Mouse (Mus musculus): ENCODE data around the gene B3glct. TPM values are rescaled to one million over a fixed set of nuclear protein-coding genes. Genes with fewer than 3 reads are reported as not detected.

B3glct gene
- polyA plus RNA-seq, 1 experiment, result 4.6 TPM

DNA sequence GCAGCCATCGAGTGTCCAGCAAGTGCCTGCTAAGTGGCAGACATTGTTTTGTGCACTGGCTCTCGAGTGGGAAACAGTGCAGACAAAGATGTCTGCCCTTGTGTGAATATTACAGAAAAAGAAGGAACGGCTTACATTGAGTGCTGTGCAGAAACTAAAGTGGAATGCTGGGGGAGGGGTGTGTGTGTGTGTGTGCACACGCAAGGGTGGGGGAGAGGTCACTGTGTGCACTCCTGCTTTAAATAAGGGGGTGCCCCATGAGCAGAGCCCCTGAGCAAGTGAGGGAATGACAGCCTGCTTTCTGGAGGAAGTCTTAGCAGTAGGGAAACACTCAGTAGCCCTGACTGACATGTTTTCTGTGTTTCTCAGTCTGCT is 27.9 kb upstream of the B3glct start:
- no peaks in the 10 kb centered on the region for H3K79me2 ChIP-seq (ENCODE audit: control insufficient read depth, insufficient read depth)
- no peaks in the 10 kb centered on the region for H3K36me3 ChIP-seq (ENCODE audit: control insufficient read depth, insufficient read depth)
- H3K27me3 ChIP-seq (ENCODE audit: control insufficient read depth, insufficient read depth, insufficient read length), result no peaks in the 10 kb centered on the region
- TF ChIP-seq MYOG (IDR thresholded peaks at IDR 0.05; ENCODE audit: control insufficient read depth in 1 of 3, insufficient read depth in 1 of 3, insufficient read length in 2 of 3, low read depth in 2 of 3) (no peak), TCF3 (IDR thresholded peaks at IDR 0.05; ENCODE audit: insufficient read length, low read depth) (no peak), SRF (IDR thresholded peaks at IDR 0.05; ENCODE audit: control insufficient read depth, insufficient read length, low read depth) (no peak), TCF12 (IDR thresholded peaks at IDR 0.05; ENCODE audit: insufficient read depth, poor library complexity, severe bottlenecking) (no peak), POLR2A (IDR thresholded peaks at IDR 0.05; ENCODE audit: insufficient read length, low read depth) (no peak), MYOD1 (IDR thresholded peaks at IDR 0.05; ENCODE audit: control insufficient read depth in 1 of 3, insufficient read length in 2 of 3, low read depth in 2 of 3) (no peak), CEBPB (IDR thresholded peaks at IDR 0.05; ENCODE audit: insufficient read depth, poor library complexity, severe bottlenecking) (no peak), USF1 (IDR thresholded peaks at IDR 0.05; ENCODE audit: low read depth) (no peak), REST (IDR thresholded peaks at IDR 0.05; ENCODE audit: insufficient read depth, insufficient read length) (no peak), MAX (IDR thresholded peaks at IDR 0.05; ENCODE audit: low read depth) (no peak), E2F4 (IDR thresholded peaks at IDR 0.05; ENCODE audit: insufficient read depth) (no peak), POLR2AphosphoS2 (IDR thresholded peaks at IDR 0.05; ENCODE audit: insufficient read length, low read depth) (no peak)
- no peak overlapping the region for H3ac ChIP-seq (ENCODE audit: control insufficient read depth, insufficient read length)
- no peak overlapping the region for H3K4me2 ChIP-seq (ENCODE audit: low read depth)
- no peak overlapping the region for H3K4me3 ChIP-seq

DNA sequence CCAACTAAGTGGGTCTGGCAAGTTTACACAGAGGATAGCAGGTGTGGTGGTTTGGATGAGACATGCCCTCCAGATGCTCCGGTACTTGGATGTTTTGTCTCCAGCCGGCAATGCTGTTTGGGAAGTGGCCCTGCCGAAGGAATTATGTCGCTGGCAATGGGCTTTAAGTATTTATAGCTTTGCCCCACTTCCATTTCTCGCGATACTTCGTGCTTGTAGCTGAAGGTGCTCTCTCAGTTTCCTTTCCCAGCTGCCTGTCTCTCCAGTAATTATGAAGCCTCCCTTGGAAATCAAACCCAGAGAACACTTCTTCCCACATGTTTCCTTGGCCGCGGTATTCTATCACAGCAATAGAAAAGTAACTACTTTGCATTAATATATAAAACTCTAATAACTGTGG is 22.4 kb upstream of the B3glct start:
- TF ChIP-seq CEBPB (IDR thresholded peaks at IDR 0.05; ENCODE audit: insufficient read depth, poor library complexity, severe bottlenecking), result no peak
- no peak for TF ChIP-seq USF1 (IDR thresholded peaks at IDR 0.05; ENCODE audit: low read depth)
- TF ChIP-seq E2F4 (IDR thresholded peaks at IDR 0.05; ENCODE audit: insufficient read depth), result no peak
- TF ChIP-seq TCF12 (IDR thresholded peaks at IDR 0.05; ENCODE audit: insufficient read depth, poor library complexity, severe bottlenecking), result no peak
- TF ChIP-seq TCF3 (IDR thresholded peaks at IDR 0.05; ENCODE audit: insufficient read length, low read depth), result no peak
- TF ChIP-seq MYOG (IDR thresholded peaks at IDR 0.05; ENCODE audit: control insufficient read depth in 1 of 3, insufficient read depth in 1 of 3, insufficient read length in 2 of 3, low read depth in 2 of 3), result no peak
- no peak for TF ChIP-seq SRF (IDR thresholded peaks at IDR 0.05; ENCODE audit: control insufficient read depth, insufficient read length, low read depth)
- TF ChIP-seq MAX (IDR thresholded peaks at IDR 0.05; ENCODE audit: low read depth), result no peak
- TF ChIP-seq POLR2A (IDR thresholded peaks at IDR 0.05; ENCODE audit: insufficient read length, low read depth), result no peak
- no peak for TF ChIP-seq MYOD1 (IDR thresholded peaks at IDR 0.05; ENCODE audit: control insufficient read depth in 1 of 3, insufficient read length in 2 of 3, low read depth in 2 of 3)
- no peak for TF ChIP-seq POLR2AphosphoS2 (IDR thresholded peaks at IDR 0.05; ENCODE audit: insufficient read length, low read depth)
- no peak for TF ChIP-seq REST (IDR thresholded peaks at IDR 0.05; ENCODE audit: insufficient read depth, insufficient read length)
- Histone ChIP-seq H3ac (ENCODE audit: control insufficient read depth, insufficient read length) (no peak overlapping the region), H3K4me2 (ENCODE audit: low read depth) (no peak overlapping the region), H3K79me2 (ENCODE audit: control insufficient read depth, insufficient read depth) (no peaks in the 10 kb centered on the region), H3K27me3 (ENCODE audit: control insufficient read depth, insufficient read depth, insufficient read length) (no peaks in the 10 kb centered on the region), H3K36me3 (ENCODE audit: control insufficient read depth, insufficient read depth) (no peaks in the 10 kb centered on the region), H3K4me3 (no peak overlapping the region)

DNA sequence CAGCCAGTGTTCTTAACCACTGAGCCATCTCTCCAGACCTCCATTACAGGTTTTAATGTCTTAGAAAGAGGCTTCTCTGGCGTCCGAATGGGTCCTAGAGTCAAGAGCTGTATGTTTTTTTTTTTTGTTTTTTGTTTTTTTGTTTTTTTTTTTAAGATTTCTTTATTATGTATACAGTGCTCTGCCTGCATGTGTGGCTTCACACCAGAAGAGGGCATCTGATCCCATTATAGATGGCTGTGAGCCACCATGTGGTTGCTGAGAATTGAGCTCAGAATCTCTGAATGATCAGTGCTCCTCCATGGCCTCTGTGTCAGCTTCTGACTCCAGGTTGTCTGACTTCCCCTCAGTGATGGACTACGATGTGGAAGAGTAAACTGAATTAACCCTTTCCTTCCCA is 20.0 kb upstream of the B3glct start:
- Histone ChIP-seq H3K27me3 (ENCODE audit: control insufficient read depth, insufficient read depth, insufficient read length) (no peaks in the 10 kb centered on the region), H3K4me3 (no peak overlapping the region), H3ac (ENCODE audit: control insufficient read depth, insufficient read length) (no peak overlapping the region), H3K36me3 (ENCODE audit: control insufficient read depth, insufficient read depth) (no peaks in the 10 kb centered on the region), H3K79me2 (ENCODE audit: control insufficient read depth, insufficient read depth) (no peaks in the 10 kb centered on the region), H3K4me2 (ENCODE audit: low read depth) (no peak overlapping the region)
- no peak for TF ChIP-seq MAX (IDR thresholded peaks at IDR 0.05; ENCODE audit: low read depth)
- TF ChIP-seq MYOD1 (IDR thresholded peaks at IDR 0.05; ENCODE audit: control insufficient read depth in 1 of 3, insufficient read length in 2 of 3, low read depth in 2 of 3), result no peak
- TF ChIP-seq POLR2AphosphoS2 (IDR thresholded peaks at IDR 0.05; ENCODE audit: insufficient read length, low read depth), result no peak
- no peak for TF ChIP-seq TCF12 (IDR thresholded peaks at IDR 0.05; ENCODE audit: insufficient read depth, poor library complexity, severe bottlenecking)

DNA sequence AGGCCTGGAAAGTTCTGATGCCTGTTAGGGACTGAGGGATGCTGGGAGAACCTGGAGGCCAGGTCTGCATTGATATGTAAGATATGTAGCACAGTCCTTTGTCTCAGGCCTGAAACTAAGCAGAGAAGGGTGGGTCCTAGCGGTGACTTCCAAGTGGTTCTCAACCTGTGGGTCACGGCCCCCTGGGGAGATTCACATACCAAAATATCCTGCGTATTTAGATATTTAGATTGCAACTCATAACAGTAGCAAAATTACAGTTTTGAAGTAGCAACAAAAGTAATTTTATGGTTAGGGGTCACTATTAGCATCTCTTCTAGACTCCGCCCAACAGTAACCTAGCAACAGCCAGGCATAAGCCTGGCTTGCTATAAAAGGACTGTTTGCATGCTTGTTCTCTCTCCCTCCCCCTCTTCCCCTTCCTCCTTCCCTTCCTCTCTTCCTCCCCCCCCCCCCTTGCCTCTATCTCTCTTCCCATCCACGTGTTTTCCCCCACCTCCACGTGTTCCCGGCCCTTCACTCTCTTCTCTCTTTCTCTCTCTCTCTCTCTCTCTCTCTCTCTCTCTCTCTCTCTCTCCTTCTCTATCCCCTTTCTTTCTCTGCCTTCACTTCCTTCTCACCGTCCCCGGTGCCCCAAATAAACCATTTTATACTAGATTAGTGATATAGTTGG is 19.2 kb upstream of the B3glct start:
- Histone ChIP-seq H3ac (ENCODE audit: control insufficient read depth, insufficient read length) (no peak overlapping the region), H3K79me2 (ENCODE audit: control insufficient read depth, insufficient read depth) (no peaks in the 10 kb centered on the region), H3K4me3 (no peak overlapping the region), H3K4me2 (ENCODE audit: low read depth) (no peak overlapping the region), H3K36me3 (ENCODE audit: control insufficient read depth, insufficient read depth) (no peaks in the 10 kb centered on the region), H3K27me3 (ENCODE audit: control insufficient read depth, insufficient read depth, insufficient read length) (no peaks in the 10 kb centered on the region)
- no peak for TF ChIP-seq CEBPB (IDR thresholded peaks at IDR 0.05; ENCODE audit: insufficient read depth, poor library complexity, severe bottlenecking)
- no peak for TF ChIP-seq MAX (IDR thresholded peaks at IDR 0.05; ENCODE audit: low read depth)
- no peak for TF ChIP-seq MYOD1 (IDR thresholded peaks at IDR 0.05; ENCODE audit: control insufficient read depth in 1 of 3, insufficient read length in 2 of 3, low read depth in 2 of 3)
- no peak for TF ChIP-seq TCF12 (IDR thresholded peaks at IDR 0.05; ENCODE audit: insufficient read depth, poor library complexity, severe bottlenecking)
- TF ChIP-seq E2F4 (IDR thresholded peaks at IDR 0.05; ENCODE audit: insufficient read depth), result no peak
- TF ChIP-seq MYOG (IDR thresholded peaks at IDR 0.05; ENCODE audit: control insufficient read depth in 1 of 3, insufficient read depth in 1 of 3, insufficient read length in 2 of 3, low read depth in 2 of 3), result no peak
- no peak for TF ChIP-seq REST (IDR thresholded peaks at IDR 0.05; ENCODE audit: insufficient read depth, insufficient read length)
- no peak for TF ChIP-seq POLR2A (IDR thresholded peaks at IDR 0.05; ENCODE audit: insufficient read length, low read depth)
- no peak for TF ChIP-seq SRF (IDR thresholded peaks at IDR 0.05; ENCODE audit: control insufficient read depth, insufficient read length, low read depth)
- TF ChIP-seq TCF3 (IDR thresholded peaks at IDR 0.05; ENCODE audit: insufficient read length, low read depth), result no peak
- TF ChIP-seq USF1 (IDR thresholded peaks at IDR 0.05; ENCODE audit: low read depth), result no peak
- no peak for TF ChIP-seq POLR2AphosphoS2 (IDR thresholded peaks at IDR 0.05; ENCODE audit: insufficient read length, low read depth)

Measured in myocyte (in vitro differentiated cells).